In genomic region chr13:43479767-43480571, GRCm38 (mm10) we compare ENCODE assay signal across 8 mouse cellular contexts. TPM values are rescaled to one million over a fixed set of nuclear protein-coding genes. Genes with fewer than 3 reads are reported as not detected.
DNase-seq lines count a peak whose midpoint lies in the region; ATAC-seq and TF ChIP-seq lines count a peak whose summit lies in the region.

No protein-coding gene starts in this region.

- peaks cover 49% of the 10 kb centered on the region for H3K4me1 ChIP-seq in liver, embryonic 15.5 days (replicated peaks)
- peaks cover 50% of the 10 kb centered on the region for H3K4me1 ChIP-seq in neural tube, embryonic 13.5 days (replicated peaks)

- intact Hi-C loops in left cerebral cortex, adult 2 months (cut with DNase I) = loop anchor here (2.0 to 5.0 kb wide), 5 partner anchors 37 to 297 kb away; partner anchors contain the start of gene Gfod1

- DNase-seq in left cerebral cortex, adult 2 months (ENCODE audit: extremely low spot score in 1 of 2, low spot score in 2 of 2) = peak in 1 of 2 experiments; percentile 18
- no peak for DNase-seq in left cerebral cortex, adult 8-10 months (ENCODE audit: low spot score in 2 of 2)
- DNase-seq in cerebellum, adult 8-10 months = peak; percentile 45
- DNase-seq in gastrocnemius, adult 18-20 months (ENCODE audit: low spot score) = peak; percentile 16
- peak; percentile 62 for DNase-seq in induced T-regulatory cell, adult 2 months (ENCODE audit: low read depth)
- peak; percentile 15 for DNase-seq in thymus, postnatal 0 days (ENCODE audit: low spot score)

- no peak for TF ChIP-seq CTCF in left cerebral cortex, adult 2 months (IDR thresholded peaks at IDR 0.05)

- H3K9ac ChIP-seq in liver, embryonic 15.5 days = peak overlapping the region; percentile 93
- H3K9ac ChIP-seq in neural tube, embryonic 13.5 days = peak overlapping the region; percentile 97

- peak overlapping the region; percentile 89 for H3K4me2 ChIP-seq in liver, embryonic 15.5 days
- peak overlapping the region; percentile 71 for H3K4me2 ChIP-seq in neural tube, embryonic 13.5 days

- H3K27me3 ChIP-seq in liver, embryonic 15.5 days = 0 out of 2 replicates have a peak, but pooled peaks cover 4% of the 10 kb centered on the region
- no peaks in the 10 kb centered on the region for H3K27me3 ChIP-seq in neural tube, embryonic 13.5 days

- no peak for ATAC-seq in liver, embryonic 15.5 days (ENCODE audit: insufficient read depth)
- no peak for ATAC-seq in neural tube, embryonic 13.5 days (ENCODE audit: low read depth)

- H3K27ac ChIP-seq in left cerebral cortex, adult 2 months = peak overlapping the region; percentile 92
- H3K27ac ChIP-seq in liver, embryonic 15.5 days (replicated peaks) = peak overlapping the region; percentile 96
- peak overlapping the region; percentile 99 for H3K27ac ChIP-seq in neural tube, embryonic 13.5 days (replicated peaks)

- H3K36me3 ChIP-seq in liver, embryonic 15.5 days (replicated peaks) = no peaks in the 10 kb centered on the region
- H3K36me3 ChIP-seq in neural tube, embryonic 13.5 days = no peaks in the 10 kb centered on the region

- H3K9me3 ChIP-seq in liver, embryonic 15.5 days (replicated peaks) = no peaks in the 10 kb centered on the region
- no peaks in the 10 kb centered on the region for H3K9me3 ChIP-seq in neural tube, embryonic 13.5 days

- H3K4me3 ChIP-seq in left cerebral cortex, adult 2 months = peak overlapping the region; percentile 88
- peak overlapping the region; percentile 91 for H3K4me3 ChIP-seq in liver, embryonic 15.5 days (replicated peaks)
- peak overlapping the region; percentile 81 for H3K4me3 ChIP-seq in neural tube, embryonic 13.5 days

- WGBS in liver, embryonic 15.5 days (ENCODE audit: insufficient replicate concordance) = under 1% methylated on average over 36 of the region's 36 CpGs
- WGBS in neural tube, embryonic 13.5 days = under 1% methylated on average over 36 of the region's 36 CpGs

RNA-seq across cellular contexts. Expression of gene Ranbp9, which starts 1.1 kb away (rescaled TPM):
- total RNA-seq in left cerebral cortex, adult 2 months (2021) = 100 to 1,000 TPM; 102 to 105 TPM
- 100 to 1,000 TPM in 2 of 4 experiments, 10 to 100 TPM in 2; 89.3 to 109 (median 100) TPM for total RNA-seq in left cerebral cortex, adult 8-10 months (2022)
- total RNA-seq in gastrocnemius, adult 18-20 months (2021) = 10 to 100 TPM; 41.3 to 42.2 TPM
- polyA plus RNA-seq in liver, embryonic 15.5 days (2015; fragmentation: Nextera tagmentation; extraction: Ambion mirVana) = 2.9 and 3.3 TPM in 2 replicates
- 13.3 and 14.2 TPM in 2 replicates for polyA plus RNA-seq in neural tube, embryonic 13.5 days (2015; fragmentation: Nextera tagmentation; extraction: Ambion mirVana)
- polyA plus RNA-seq in thymus, postnatal 0 days (2015; fragmentation: Nextera tagmentation; extraction: Ambion mirVana) = 13.1 and 15.3 TPM in 2 replicates

Comparison
In these comparisons a context has a peak if more than half of its experiments do, and no peak if none do; other contexts are left out.
1. DNase-seq: peak in cerebellum, adult 8-10 months (single experiment), gastrocnemius, adult 18-20 months (single experiment), induced T-regulatory cell, adult 2 months (single experiment) and thymus, postnatal 0 days (single experiment); none in left cerebral cortex, adult 8-10 months (0 of 2).
2. Peak in every context shown above with its lines, with median percentiles within 50 percentile points of each other: H3K27ac ChIP-seq and H3K4me3 ChIP-seq.